Mouse (Mus musculus) midbrain, embryonic 11.5 days (tissue): ENCODE results near the gene Map4k4. TPM values are rescaled to one million over a fixed set of nuclear protein-coding genes. Genes with fewer than 3 reads are reported as not detected.

ENCODE experiments used
- ATAC-seq: fragments of 200-750 bp; cut with Nextera tagmentation; 2 replicates; pipeline ENCODE4 v1.8.0; 2017; ENCODE audit warnings: moderate TSS enrichment, moderate library complexity; ENCODE audit not compliant: low FRiP score
- DNase-seq: peaks from one replicate; pipeline ENCODE4 v3.0.0; 2015; ENCODE audit warnings: low spot score; ENCODE audit errors: missing footprints
- H3K27ac ChIP-seq: fragments of 300-500 bp; sonication (generic); 2 replicates; pipeline ENCODE4 v1.5.1; 2014; ENCODE audit warnings: low read depth, low read length
- H3K27me3 ChIP-seq: fragments of 300-500 bp; sonication (generic); 2 replicates; pipeline ENCODE4 v1.6.1; 2014; ENCODE audit warnings: mild to moderate bottlenecking, low read length, moderate library complexity, mixed read lengths; ENCODE audit not compliant: control insufficient read depth, insufficient read depth
- H3K36me3 ChIP-seq: fragments of 300-500 bp; sonication (generic); 2 replicates; pipeline ENCODE4 v1.6.1; 2014; ENCODE audit warnings: mild to moderate bottlenecking, low read length, moderate library complexity, mixed read lengths; ENCODE audit not compliant: control insufficient read depth, insufficient read depth
- H3K4me1 ChIP-seq: fragments of 300-500 bp; sonication (generic); 2 replicates; pipeline ENCODE4 v1.6.1; 2014; ENCODE audit warnings: low read length; ENCODE audit not compliant: control insufficient read depth, insufficient read depth
- H3K4me2 ChIP-seq: fragments of 300-500 bp; sonication (generic); 2 replicates; pipeline ENCODE4 v1.6.1; 2014; ENCODE audit warnings: mild to moderate bottlenecking, moderate library complexity
- H3K4me3 ChIP-seq: fragments of 300-500 bp; sonication (generic); 2 replicates; pipeline ENCODE4 v1.5.1; 2014; ENCODE audit warnings: low read depth, low read length
- H3K9ac ChIP-seq: fragments of 300-500 bp; sonication (generic); 2 replicates; pipeline ENCODE4 v1.6.1; 2014; ENCODE audit warnings: low read length
- H3K9me3 ChIP-seq: fragments of 300-500 bp; sonication (generic); 2 replicates; pipeline ENCODE4 v1.6.1; 2016; ENCODE audit warnings: low read length; ENCODE audit not compliant: control insufficient read depth
- WGBS: fragments of 180-500 bp; shearing (Covaris S2); extraction: QIAGEN DNeasy Blood & Tissue Kit; methylation state at CpG from one replicate; pipeline ENCODE4 v1.1.7; 2014; 5-methylcytosine and 5-hydroxymethylcytosine counted together
- polyA plus RNA-seq: library from polyadenylated mRNA; unstranded; fragments of >200 nt; fragmentation: Nextera tagmentation; extraction: Ambion mirVana; gene quantifications from 2 replicates; pipeline ENCODE4 v1.2.1, GENCODE M21; 2014

Map4k4 gene
- polyA plus RNA-seq, 1 experiment from 2014 or later, result 33.7 TPM

DNA sequence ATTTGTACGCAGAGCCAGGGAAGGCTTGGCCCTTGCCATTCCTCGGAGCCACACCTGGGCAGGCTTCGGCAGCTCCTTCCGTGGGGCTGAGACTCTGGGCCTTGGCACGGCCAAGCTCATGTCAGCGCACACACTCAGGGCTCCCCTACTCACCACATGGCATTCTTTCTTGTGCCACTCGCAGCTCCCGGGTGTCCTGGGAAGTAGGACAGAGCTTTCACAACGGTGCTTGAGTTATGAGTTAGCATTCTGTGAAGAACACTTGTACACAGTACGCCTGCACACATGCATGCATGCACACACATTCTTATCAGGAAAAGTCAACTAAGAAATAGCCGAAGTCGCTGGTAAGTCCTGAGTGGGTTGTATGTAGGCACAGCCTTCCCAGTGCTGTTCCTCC, 38.7 kb downstream of the Map4k4 start:
- H3K9ac ChIP-seq, result no peak overlapping the region
- H3K9me3 ChIP-seq, result no peaks in the 10 kb centered on the region
- 88% methylated on average over 12 of the region's 12 CpGs for WGBS
- no peaks in the 10 kb centered on the region for H3K36me3 ChIP-seq
- H3K4me3 ChIP-seq, result no peak overlapping the region
- no peak overlapping the region for H3K4me2 ChIP-seq
- no peaks in the 10 kb centered on the region for H3K27me3 ChIP-seq
- H3K27ac ChIP-seq, result no peak overlapping the region
- ATAC-seq, result no peak
- no peak for DNase-seq
- peaks cover 70% of the 10 kb centered on the region for H3K4me1 ChIP-seq

DNA sequence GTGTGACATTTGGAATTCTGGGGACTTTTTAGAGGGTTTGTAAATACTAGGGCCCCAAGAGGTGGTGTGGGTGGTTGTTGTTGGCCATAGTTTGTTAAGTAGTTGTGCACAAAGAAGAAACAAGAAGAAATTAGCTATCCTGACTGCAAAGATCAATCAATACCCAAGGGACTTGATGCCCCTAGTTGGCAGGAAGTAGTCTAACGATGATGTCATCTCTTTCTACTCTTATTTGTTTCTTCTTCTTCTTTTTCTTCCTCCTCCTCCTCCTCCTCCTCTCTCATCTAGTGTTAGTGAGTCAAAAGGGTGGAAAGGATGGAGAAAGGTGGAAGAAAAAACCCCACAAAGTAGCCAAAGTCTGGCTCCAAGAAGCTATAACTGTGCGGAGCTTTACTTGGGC, 39.6 kb downstream of the Map4k4 start:
- Histone ChIP-seq H3K9ac (no peak overlapping the region), H3K9me3 (no peaks in the 10 kb centered on the region), H3K4me2 (no peak overlapping the region), H3K4me1 (peaks cover 69% of the 10 kb centered on the region), H3K36me3 (no peaks in the 10 kb centered on the region), H3K27me3 (no peaks in the 10 kb centered on the region), H3K27ac (no peak overlapping the region), H3K4me3 (no peak overlapping the region)
- no peak for ATAC-seq
- DNase-seq, result no peak
- WGBS, result 90% methylated on average over 2 of the region's 2 CpGs

GRCm38 (mm10) chr1:39941237-39942179, 40.8 kb downstream of the Map4k4 start:
- Histone ChIP-seq H3K9me3 (no peaks in the 10 kb centered on the region), H3K4me2 (no peak overlapping the region), H3K27ac (no peak overlapping the region), H3K4me3 (no peak overlapping the region), H3K9ac (no peak overlapping the region), H3K27me3 (no peaks in the 10 kb centered on the region), H3K4me1 (peaks cover 69% of the 10 kb centered on the region), H3K36me3 (no peaks in the 10 kb centered on the region)
- WGBS, result 81% methylated on average over 10 of the region's 10 CpGs
- ATAC-seq (no peak), DNase-seq (no peak)

DNA sequence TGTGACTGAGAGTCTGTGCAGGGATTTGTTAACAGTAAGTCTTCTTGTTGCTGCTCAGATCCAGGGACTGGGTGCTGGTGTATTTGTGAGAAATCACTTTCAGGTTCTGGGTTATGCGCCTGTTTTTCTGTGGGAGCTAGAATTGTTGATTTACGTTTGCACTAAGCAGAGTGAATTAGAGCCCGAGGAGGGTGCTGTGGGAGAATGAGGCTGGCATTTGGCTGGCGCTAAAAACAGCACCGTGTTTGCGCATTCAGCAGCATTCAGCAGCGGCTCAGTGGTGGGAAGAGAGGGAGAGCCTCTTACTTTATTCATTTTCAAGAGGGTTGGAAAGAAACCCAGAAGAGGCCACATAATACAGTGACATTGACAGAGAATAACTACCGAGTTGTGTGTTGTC, 42.2 kb downstream of the Map4k4 start:
- H3K9ac ChIP-seq, result no peak overlapping the region
- H3K4me2 ChIP-seq, result no peak overlapping the region
- WGBS, result 36% methylated on average over 8 of the region's 8 CpGs
- H3K27me3 ChIP-seq, result no peaks in the 10 kb centered on the region
- H3K4me1 ChIP-seq, result peaks cover 73% of the 10 kb centered on the region
- no peaks in the 10 kb centered on the region for H3K36me3 ChIP-seq
- DNase-seq (no peak), ATAC-seq (no peak)
- H3K9me3 ChIP-seq, result no peaks in the 10 kb centered on the region
- H3K27ac ChIP-seq, result no peak overlapping the region
- no peak overlapping the region for H3K4me3 ChIP-seq

DNA sequence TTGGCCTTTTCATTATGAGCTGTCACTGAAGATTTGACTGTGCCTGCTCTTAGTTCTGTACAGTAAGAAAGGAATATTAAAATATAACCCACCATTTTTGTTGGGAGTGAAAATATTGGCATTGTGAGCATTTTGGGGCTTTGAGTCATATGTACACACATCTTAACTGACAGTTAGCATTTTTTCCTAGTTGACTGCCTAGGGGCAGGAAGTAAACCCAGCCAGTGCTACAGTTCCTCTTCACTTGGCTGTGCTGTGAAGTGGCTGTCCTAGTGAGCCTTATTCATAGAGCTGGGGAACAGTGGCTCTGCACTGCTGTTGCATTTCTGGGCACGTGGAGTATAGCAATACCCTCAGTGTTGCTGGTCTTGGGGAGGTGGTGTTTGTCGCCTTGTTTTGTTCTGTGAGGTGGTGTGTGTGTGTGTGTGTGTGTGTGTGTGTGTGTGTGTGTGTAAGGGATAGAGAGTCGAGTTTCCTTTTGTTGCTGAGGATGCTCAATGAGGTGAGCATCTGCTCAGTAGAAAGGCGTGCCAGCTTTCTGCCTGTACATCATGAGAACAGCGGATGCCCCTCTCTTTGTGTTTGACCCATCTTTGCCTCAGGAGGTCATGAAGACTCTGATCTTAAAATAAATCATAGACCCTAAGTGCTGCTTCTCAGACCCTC, 43.7 kb downstream of the Map4k4 start:
- no peaks in the 10 kb centered on the region for H3K27me3 ChIP-seq
- H3K36me3 ChIP-seq, result no peaks in the 10 kb centered on the region
- H3K4me1 ChIP-seq, result peaks cover 77% of the 10 kb centered on the region
- H3K4me3 ChIP-seq, result no peak overlapping the region
- ATAC-seq (no peak), DNase-seq (no peak)
- WGBS, result 40% methylated on average over 5 of the region's 5 CpGs
- H3K9ac ChIP-seq, result no peak overlapping the region; the same call in 1 of the 2 replicates
- no peaks in the 10 kb centered on the region for H3K9me3 ChIP-seq
- H3K4me2 ChIP-seq, result no peak overlapping the region
- H3K27ac ChIP-seq, result no peak overlapping the region

GRCm38 (mm10) chr1:39944972-39945323, 44.2 kb downstream of the Map4k4 start:
- no peak for DNase-seq
- WGBS, result 39% methylated on average over 4 of the region's 4 CpGs
- peaks cover 80% of the 10 kb centered on the region for H3K4me1 ChIP-seq
- H3K4me3 ChIP-seq, result no peak overlapping the region
- no peaks in the 10 kb centered on the region for H3K36me3 ChIP-seq
- no peaks in the 10 kb centered on the region for H3K27me3 ChIP-seq
- H3K27ac ChIP-seq, result no peak overlapping the region
- no peak for ATAC-seq
- H3K4me2 ChIP-seq, result no peak overlapping the region
- no peaks in the 10 kb centered on the region for H3K9me3 ChIP-seq
- H3K9ac ChIP-seq, result no peak overlapping the region

DNA sequence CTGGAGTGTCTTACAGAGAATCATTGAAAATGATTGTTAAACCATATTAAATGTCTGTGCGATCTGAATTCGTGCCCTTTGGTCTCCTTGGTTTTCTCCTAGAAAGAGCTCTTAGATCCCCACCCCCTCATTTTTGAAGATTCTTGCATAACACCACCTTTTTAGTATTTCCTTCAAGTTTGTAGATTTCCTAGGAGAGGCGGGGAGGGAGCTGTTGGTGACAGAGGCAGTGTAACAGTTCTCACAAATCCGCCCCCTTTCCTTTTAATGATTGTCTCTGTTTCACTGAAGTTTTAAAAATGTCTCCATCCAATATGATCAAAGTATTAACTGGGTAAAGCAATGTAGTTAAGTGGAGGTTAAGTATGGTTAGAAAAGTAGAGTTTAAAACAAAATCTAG, 45.7 kb downstream of the Map4k4 start:
- Histone ChIP-seq H3K27me3 (no peaks in the 10 kb centered on the region), H3K9ac (no peak overlapping the region), H3K4me1 (peaks cover 74% of the 10 kb centered on the region), H3K4me3 (no peak overlapping the region), H3K36me3 (no peaks in the 10 kb centered on the region), H3K9me3 (no peaks in the 10 kb centered on the region), H3K4me2 (no peak overlapping the region), H3K27ac (peak overlapping the region; percentile 35)
- 73% methylated on average over 4 of the region's 4 CpGs for WGBS
- ATAC-seq, result no peak
- no peak for DNase-seq

DNA sequence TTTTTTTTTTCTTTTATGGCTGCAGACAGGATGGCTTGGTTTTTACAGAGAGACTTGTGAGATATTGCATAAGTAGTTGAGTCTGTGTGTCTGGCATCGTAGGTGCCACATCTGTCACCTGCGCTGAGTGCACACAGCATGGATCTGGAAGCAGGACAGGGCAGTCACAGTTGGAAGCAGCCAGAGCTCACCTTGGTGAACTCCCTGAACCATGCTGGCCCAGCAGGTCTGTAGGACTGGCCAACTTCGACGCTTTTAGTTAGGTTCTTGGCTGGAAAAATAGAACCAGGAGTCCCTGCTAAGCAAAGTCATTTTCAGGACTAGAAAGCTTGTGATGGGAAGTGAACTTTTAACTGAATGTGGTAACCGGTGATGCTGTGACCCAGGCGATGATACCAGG, 46.5 kb downstream of the Map4k4 start:
- ATAC-seq, result no peak
- 71% methylated on average over 6 of the region's 6 CpGs for WGBS
- H3K36me3 ChIP-seq, result no peaks in the 10 kb centered on the region
- H3K9me3 ChIP-seq, result no peaks in the 10 kb centered on the region
- H3K4me3 ChIP-seq, result no peak overlapping the region
- peak overlapping the region; percentile 64 for H3K27ac ChIP-seq
- DNase-seq, result no peak
- H3K4me2 ChIP-seq, result no peak overlapping the region
- no peak overlapping the region for H3K9ac ChIP-seq
- no peaks in the 10 kb centered on the region for H3K27me3 ChIP-seq
- H3K4me1 ChIP-seq, result peaks cover 69% of the 10 kb centered on the region

- WGBS, result 36% methylated on average over 6 of the region's 6 CpGs
- DNase-seq, result no peak
- H3K9ac ChIP-seq, result no peak overlapping the region
Observed at GRCm38 (mm10) chr1:39947701-39948359, 47.1 kb downstream of the Map4k4 start.

More at GRCm38 (mm10) chr1:39947701-39948359, 47.1 kb downstream of the Map4k4 start:
- Histone ChIP-seq H3K4me1 (peaks cover 63% of the 10 kb centered on the region), H3K9me3 (no peaks in the 10 kb centered on the region), H3K4me3 (no peak overlapping the region), H3K4me2 (no peak overlapping the region), H3K27me3 (no peaks in the 10 kb centered on the region), H3K36me3 (no peaks in the 10 kb centered on the region), H3K27ac (peak overlapping the region; percentile 64)
- ATAC-seq, result peak; percentile 80
